Mouse (Mus musculus) kidney, embryonic 14.5 days (tissue): ENCODE measurements around the gene Rpusd1. TPM values are rescaled to one million over a fixed set of nuclear protein-coding genes. Genes with fewer than 3 reads are reported as not detected.
"Not testable (repeated sequence)": the region's sequence is repeated elsewhere in the genome, so short reads cannot be mapped to it uniquely, and the experiment has no call there.

Experiments used
- ATAC-seq: fragments of 200-750 bp; cut with Nextera tagmentation; 2 replicates; pipeline ENCODE4 v1.8.0; 2017; ENCODE audit warnings: moderate number of reproducible peaks, mild to moderate bottlenecking, moderate TSS enrichment, moderate library complexity; ENCODE audit not compliant: low FRiP score, low TSS enrichment
- H3K27ac ChIP-seq: fragments of 300-500 bp; sonication (generic); 2 replicates; pipeline ENCODE4 v1.5.1; 2014; ENCODE audit warnings: low read depth, mild to moderate bottlenecking, low read length, moderate library complexity, mixed read lengths
- H3K27me3 ChIP-seq: fragments of 300-500 bp; sonication (generic); 2 replicates; pipeline ENCODE4 v1.6.1; 2014; ENCODE audit warnings: mild to moderate bottlenecking, low read length; ENCODE audit not compliant: control insufficient read depth, insufficient read depth
- H3K36me3 ChIP-seq: fragments of 300-500 bp; sonication (generic); 2 replicates; pipeline ENCODE4 v1.6.1; 2014; ENCODE audit warnings: low read length, mixed read lengths; ENCODE audit not compliant: control insufficient read depth, insufficient read depth
- H3K4me1 ChIP-seq: fragments of 300-500 bp; sonication (generic); 2 replicates; pipeline ENCODE4 v1.6.1; 2014; ENCODE audit warnings: low read length, mixed read lengths; ENCODE audit not compliant: control insufficient read depth, insufficient read depth
- H3K4me2 ChIP-seq: fragments of 300-500 bp; sonication (generic); replicated peaks from 2 replicates; pipeline ENCODE4 v1.6.1; 2014; ENCODE audit warnings: low read depth, mild to moderate bottlenecking, low read length
- H3K4me3 ChIP-seq: fragments of 300-500 bp; sonication (generic); 2 replicates; pipeline ENCODE4 v1.5.1; 2014; ENCODE audit warnings: mild to moderate bottlenecking, low read length
- H3K9ac ChIP-seq: fragments of 300-500 bp; sonication (generic); 2 replicates; pipeline ENCODE4 v1.6.1; 2014; ENCODE audit warnings: low read depth, mild to moderate bottlenecking, low read length, moderate library complexity
- H3K9me3 ChIP-seq: fragments of 300-500 bp; sonication (generic); 2 replicates; pipeline ENCODE4 v1.6.1; 2016; ENCODE audit warnings: low read length; ENCODE audit not compliant: control insufficient read depth
- WGBS: fragments of 180-500 bp; shearing (Covaris S2); extraction: QIAGEN DNeasy Blood & Tissue Kit; methylation state at CpG from one replicate; pipeline ENCODE4 v1.1.7; 2014; 5-methylcytosine and 5-hydroxymethylcytosine counted together
- polyA plus RNA-seq: library from polyadenylated mRNA; unstranded; fragments of >200 nt; fragmentation: Nextera tagmentation; extraction: Ambion mirVana; gene quantifications from 2 replicates; pipeline ENCODE4 v1.2.1, GENCODE M21; 2014

Rpusd1 gene
- polyA plus RNA-seq, 1 experiment from 2014 or later = 22.1 TPM

DNA sequence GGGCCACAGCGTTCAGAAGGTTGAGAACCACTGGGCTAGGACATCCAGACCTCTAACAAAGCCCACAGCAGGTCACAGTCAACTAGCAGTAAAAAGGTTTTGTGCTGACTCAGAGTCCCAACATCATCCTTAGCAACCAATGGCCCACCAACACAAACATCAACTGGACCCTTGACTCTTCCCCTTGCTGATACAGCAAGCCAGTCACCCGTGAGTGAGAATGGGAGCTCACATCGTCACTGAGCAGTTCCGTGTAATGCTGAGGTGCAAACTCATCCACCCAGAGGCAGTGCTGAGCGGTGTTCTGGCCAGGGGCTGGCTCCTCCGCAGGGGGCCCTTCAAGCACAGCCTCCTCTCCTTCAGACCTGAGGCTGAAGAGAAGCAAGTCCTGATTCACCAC is 2.2 kb upstream of the Rpusd1 start:
- H3K36me3 ChIP-seq = peaks cover 28% of the 10 kb centered on the region
- no peak overlapping the region for H3K27ac ChIP-seq
- no peak overlapping the region for H3K4me2 ChIP-seq
- peaks cover 16% of the 10 kb centered on the region for H3K4me1 ChIP-seq
- H3K27me3 ChIP-seq = no peaks in the 10 kb centered on the region
- H3K9me3 ChIP-seq = no peaks in the 10 kb centered on the region
- no peak overlapping the region for H3K9ac ChIP-seq
- WGBS = 81% methylated on average over 6 of the region's 6 CpGs
- no peak overlapping the region for H3K4me3 ChIP-seq
- ATAC-seq = no peak

GRCm38 (mm10) chr17:25728009-25728270 is 470 bp downstream of the Rpusd1 start:
- Histone ChIP-seq H3K9me3 (no peaks in the 10 kb centered on the region), H3K27me3 (no peaks in the 10 kb centered on the region), H3K4me1 (peaks cover 16% of the 10 kb centered on the region), H3K4me3 (peak overlapping the region; percentile 73), H3K9ac (peak overlapping the region; percentile 75), H3K27ac (no peak overlapping the region), H3K36me3 (peaks cover 11% of the 10 kb centered on the region), H3K4me2 (peak overlapping the region; percentile 89)
- WGBS = 19% methylated on average over 4 of the region's 4 CpGs
- ATAC-seq = peak; percentile 1; the same call in 1 of the 2 replicates

DNA sequence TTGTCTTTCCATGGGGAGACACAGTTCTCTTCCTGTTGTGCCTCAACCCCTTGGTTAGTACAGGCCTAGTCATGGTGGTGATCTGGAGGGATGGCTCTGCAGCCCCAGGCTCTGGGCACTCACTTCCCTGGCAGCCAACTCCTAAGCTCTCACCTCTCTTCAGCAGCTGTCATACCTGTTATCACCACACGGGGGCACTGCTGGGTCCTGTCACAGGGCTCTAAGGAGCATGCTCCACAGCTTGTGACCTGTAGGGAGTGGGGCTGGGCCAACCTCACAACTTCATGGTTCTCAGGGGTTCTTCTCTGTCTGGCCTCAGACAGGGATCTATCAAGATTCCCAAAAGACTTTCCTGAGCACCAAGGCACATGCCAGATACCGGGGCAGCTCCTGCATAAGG is 4.6 kb downstream of the Rpusd1 start:
- Histone ChIP-seq H3K4me3 (no peak overlapping the region), H3K9ac (peak overlapping the region; percentile 14; the same call in 1 of the 2 replicates), H3K27me3 (no peaks in the 10 kb centered on the region), H3K36me3 (peaks cover 8% of the 10 kb centered on the region; the same call in 1 of the 2 replicates), H3K9me3 (no peaks in the 10 kb centered on the region), H3K27ac (no peak overlapping the region), H3K4me1 (peaks cover 8% of the 10 kb centered on the region), H3K4me2 (no peak overlapping the region)
- ATAC-seq = no peak
- WGBS = 19% methylated on average over 2 of the region's 2 CpGs

DNA sequence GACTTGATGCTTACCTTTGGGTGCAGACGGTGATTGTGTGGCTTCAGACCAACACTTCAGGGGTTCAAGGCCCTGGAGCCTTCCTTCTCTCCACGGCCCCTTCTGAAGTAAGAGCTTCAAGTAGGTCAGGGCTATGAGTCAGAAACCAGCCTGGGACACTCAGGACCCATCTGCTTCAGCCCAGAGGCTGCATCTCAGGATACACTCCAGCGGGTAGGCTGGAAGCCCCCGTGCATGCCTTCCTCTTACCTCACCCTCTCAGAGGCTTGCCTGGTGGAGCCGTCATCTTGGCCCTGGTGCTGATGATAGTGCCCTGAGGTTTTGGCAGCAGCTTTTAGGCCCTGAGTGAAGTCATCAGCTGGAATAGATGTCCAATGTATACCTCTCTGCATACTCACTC is 7.8 kb downstream of the Rpusd1 start:
- no peak overlapping the region for H3K4me2 ChIP-seq
- no peaks in the 10 kb centered on the region for H3K27me3 ChIP-seq
- ATAC-seq = no peak
- WGBS = 84% methylated on average over 5 of the region's 5 CpGs
- no peaks in the 10 kb centered on the region for H3K9me3 ChIP-seq
- peaks cover 5% of the 10 kb centered on the region; the same call in 1 of the 2 replicates for H3K36me3 ChIP-seq
- H3K9ac ChIP-seq = no peak overlapping the region
- no peak overlapping the region for H3K4me3 ChIP-seq
- H3K4me1 ChIP-seq = no peaks in the 10 kb centered on the region
- no peak overlapping the region for H3K27ac ChIP-seq

DNA sequence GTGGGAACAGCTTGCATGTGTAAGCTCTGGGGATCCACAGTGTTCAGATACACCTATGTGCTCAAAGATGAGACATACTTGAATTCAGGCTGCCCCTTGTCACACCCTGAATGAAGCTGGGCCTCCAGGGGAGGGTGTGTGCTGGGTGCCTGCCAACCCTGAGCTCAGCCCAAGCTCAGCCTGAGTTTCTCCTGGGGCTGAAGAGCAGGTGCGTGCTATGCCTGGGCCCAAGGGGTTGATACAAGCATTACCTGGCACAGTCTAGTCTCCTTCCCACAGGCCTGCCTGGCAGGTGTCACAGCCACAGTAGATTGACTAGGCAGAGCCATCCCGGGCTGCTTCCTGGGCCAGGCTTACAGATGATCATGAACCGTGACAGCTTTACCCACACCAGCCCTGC is 8.3 kb downstream of the Rpusd1 start, which contains the start of gene Mslnl:
TSS of gene Mslnl (plus strand) at position 298 of the 400 bp plus-strand sequence.
- Histone ChIP-seq H3K27me3 (no peaks in the 10 kb centered on the region), H3K36me3 (0 out of 2 replicates have a peak, but pooled peaks cover under 1% of the 10 kb centered on the region), H3K4me1 (no peaks in the 10 kb centered on the region), H3K27ac (no peak within 1 kb of the TSS), H3K4me2 (no peak within 1 kb of the TSS), H3K9ac (no peak within 1 kb of the TSS), H3K4me3 (no peak within 1 kb of the TSS), H3K9me3 (no peaks in the 10 kb centered on the region)
- no peak for ATAC-seq
- 63% methylated on average over 3 of the region's 3 CpGs for WGBS

DNA sequence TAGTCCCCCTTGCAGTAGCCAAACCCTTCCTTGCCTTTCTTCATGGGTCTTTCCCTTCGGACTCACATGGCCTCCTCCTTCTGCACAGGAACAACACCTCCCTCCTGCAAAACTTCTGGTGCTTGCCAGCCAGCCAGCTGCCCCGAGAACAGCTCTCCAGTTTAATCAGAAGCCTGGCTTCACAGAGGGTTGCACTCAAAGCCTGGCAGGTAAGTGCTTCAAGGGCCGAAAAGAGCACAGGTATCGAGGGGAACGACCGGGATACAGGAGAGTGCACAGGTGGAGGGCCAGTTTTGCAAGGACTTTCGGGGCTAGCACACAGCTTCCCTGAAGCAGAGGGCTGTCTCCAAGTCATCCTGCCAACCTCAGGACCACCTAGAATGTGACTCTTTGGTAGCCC is 11.4 kb downstream of the Rpusd1 start:
- Histone ChIP-seq H3K9me3 (no peaks in the 10 kb centered on the region), H3K27me3 (no peaks in the 10 kb centered on the region), H3K4me1 (no peaks in the 10 kb centered on the region), H3K36me3 (no peaks in the 10 kb centered on the region), H3K4me3 (no peak overlapping the region), H3K9ac (no peak overlapping the region), H3K27ac (no peak overlapping the region), H3K4me2 (no peak overlapping the region)
- ATAC-seq = no peak
- 80% methylated on average over 7 of the region's 7 CpGs for WGBS

DNA sequence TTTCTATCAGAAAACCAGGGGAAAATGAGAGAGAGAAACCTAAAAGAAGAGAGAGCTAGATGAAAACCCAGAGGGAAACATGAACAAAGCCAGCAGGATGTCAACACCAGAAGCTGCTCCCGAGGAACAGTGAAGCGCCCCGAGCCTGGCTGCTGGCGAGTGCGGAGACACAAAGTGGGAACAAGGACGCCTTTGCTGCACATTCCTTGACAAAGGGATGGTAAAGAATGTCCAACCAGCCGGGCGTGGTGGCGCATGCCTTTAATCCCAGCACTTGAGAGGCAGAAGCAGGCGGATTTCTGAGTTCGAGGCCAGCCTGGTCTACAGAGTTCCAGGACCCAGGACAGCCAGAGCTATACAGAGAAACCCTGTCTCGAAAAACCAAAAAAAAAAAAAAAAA is 14.0 kb downstream of the Rpusd1 start:
- ATAC-seq, H3K9ac ChIP-seq, H3K4me1 ChIP-seq, H3K4me3 ChIP-seq, H3K4me2 ChIP-seq, H3K9me3 ChIP-seq, H3K27me3 ChIP-seq, H3K27ac ChIP-seq, H3K36me3 ChIP-seq: not testable (repeated sequence)
- 82% methylated on average over 12 of the region's 12 CpGs for WGBS

- ATAC-seq = no peak
- no peaks in the 10 kb centered on the region for H3K9me3 ChIP-seq
- no peaks in the 10 kb centered on the region for H3K4me1 ChIP-seq
- no peak overlapping the region for H3K4me3 ChIP-seq
- no peak overlapping the region for H3K27ac ChIP-seq
- H3K9ac ChIP-seq = no peak overlapping the region
- 92% methylated on average over 9 of the region's 9 CpGs for WGBS
- no peak overlapping the region for H3K4me2 ChIP-seq
- no peaks in the 10 kb centered on the region for H3K36me3 ChIP-seq
- H3K27me3 ChIP-seq = no peaks in the 10 kb centered on the region
Measured at GRCm38 (mm10) chr17:25743831-25744230, 16.4 kb downstream of the Rpusd1 start.

- H3K36me3 ChIP-seq = no peaks in the 10 kb centered on the region
- no peak overlapping the region for H3K9ac ChIP-seq
- 83% methylated on average over 10 of the region's 10 CpGs for WGBS
- no peak overlapping the region for H3K4me2 ChIP-seq
- no peaks in the 10 kb centered on the region for H3K9me3 ChIP-seq
- ATAC-seq = no peak
- no peaks in the 10 kb centered on the region for H3K27me3 ChIP-seq
- H3K4me1 ChIP-seq = no peaks in the 10 kb centered on the region
- H3K27ac ChIP-seq = no peak overlapping the region
- H3K4me3 ChIP-seq = no peak overlapping the region
Measured at GRCm38 (mm10) chr17:25744311-25744710, 16.8 kb downstream of the Rpusd1 start.

GRCm38 (mm10) chr17:25748238-25748637 is 20.8 kb downstream of the Rpusd1 start:
- Histone ChIP-seq H3K9ac (no peak overlapping the region), H3K4me3 (no peak overlapping the region), H3K27ac (no peak overlapping the region), H3K4me2 (no peak overlapping the region), H3K27me3 (no peaks in the 10 kb centered on the region), H3K4me1 (no peaks in the 10 kb centered on the region), H3K9me3 (no peaks in the 10 kb centered on the region), H3K36me3 (no peaks in the 10 kb centered on the region)
- WGBS = 84% methylated on average over 4 of the region's 4 CpGs
- ATAC-seq = no peak
